Mouse (Mus musculus): ENCODE measurements at regions not wholly inside any gene's neighbourhood (a gene's known extent, or its start where the extent isn't known, plus 50 kb on each side); places are given as distances from the start of the nearest gene placed in this dataset.

DNA sequence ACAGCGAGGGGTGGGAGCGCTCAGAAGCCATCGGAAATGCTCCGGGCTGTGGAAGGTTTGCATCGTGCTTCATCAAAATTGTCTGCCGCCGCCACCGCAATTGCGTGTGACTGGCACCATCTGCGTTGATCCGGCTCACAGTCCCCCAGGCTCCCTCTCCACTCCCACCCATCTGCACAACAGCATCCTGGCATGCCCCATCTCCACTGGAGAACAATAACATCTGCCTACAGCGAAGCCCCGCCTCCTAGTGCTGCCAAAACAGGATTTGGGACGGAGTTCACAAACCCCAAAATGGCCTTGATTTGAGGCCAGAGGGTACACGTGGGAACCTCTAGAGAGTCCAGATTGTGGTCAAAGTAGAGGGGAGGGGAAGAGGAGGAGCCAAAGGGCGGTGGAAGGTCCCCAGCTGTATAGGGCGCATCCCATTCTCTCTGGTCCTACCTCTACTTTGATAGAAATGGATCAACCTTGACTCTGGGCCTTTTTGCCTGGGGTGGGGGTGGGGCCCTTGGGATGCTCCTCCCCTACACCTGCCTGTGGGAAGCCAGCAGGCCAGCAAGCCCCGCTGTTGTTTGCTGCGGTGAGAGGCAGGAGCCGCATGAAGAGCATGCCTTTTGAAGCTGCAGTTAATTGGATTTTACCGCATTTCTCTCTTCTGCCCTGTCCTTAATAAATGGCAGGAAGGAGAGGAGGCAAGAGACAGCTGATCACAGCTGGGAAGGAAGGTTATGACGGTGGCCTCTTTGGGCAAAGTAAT lies 195.6 kb upstream of the Rpl38 start:
- TF ChIP-seq CTCF (IDR thresholded peaks at IDR 0.05; ENCODE audit: borderline replicate concordance, insufficient read depth, low read depth, low read length): no peak
- TF ChIP-seq POLR2A (IDR thresholded peaks at IDR 0.05; ENCODE audit: borderline replicate concordance, insufficient read depth, low read length): no peak

Measured in cerebellum, adult 2 months (tissue).